Mouse (Mus musculus): ENCODE measurements around the gene Rdh16f1. TPM values are rescaled to one million over a fixed set of nuclear protein-coding genes. Genes with fewer than 3 reads are reported as not detected.
A peak's percentile ranks its signal among the peaks of the same experiment; 100 is the strongest.
"Not testable (repeated sequence)": the region's sequence is repeated elsewhere in the genome, so short reads cannot be mapped to it uniquely, and the experiment has no call there.

Rdh16f1 gene
- total RNA-seq, 4 experiments from 2014 or later: 0.72 to 1.9 (median 0.96) TPM; not detected in 1

GRCm38 (mm10) chr10:127825386-127825785, 65.8 kb downstream of the Rdh16f1 start:
- DNase-seq (ENCODE audit: low spot score in 2 of 2): no peak

GRCm38 (mm10) chr10:127829121-127829520, 69.5 kb downstream of the Rdh16f1 start:
- no peak for DNase-seq (ENCODE audit: low spot score in 2 of 2)

- not testable (repeated sequence) for DNase-seq (ENCODE audit: low spot score in 2 of 2)
Measured at GRCm38 (mm10) chr10:127834186-127834585, 74.6 kb downstream of the Rdh16f1 start.

GRCm38 (mm10) chr10:127835292-127835691, 75.7 kb downstream of the Rdh16f1 start:
- no peak for DNase-seq (ENCODE audit: low spot score in 2 of 2)

GRCm38 (mm10) chr10:127837793-127838192, 78.2 kb downstream of the Rdh16f1 start:
- DNase-seq (ENCODE audit: low spot score in 2 of 2): not testable (repeated sequence)

GRCm38 (mm10) chr10:127838539-127838938, 79.0 kb downstream of the Rdh16f1 start:
- DNase-seq (ENCODE audit: low spot score in 2 of 2): peak in 1 of 2 experiments; percentile 14

- no peak for DNase-seq (ENCODE audit: low spot score in 2 of 2)
Measured at GRCm38 (mm10) chr10:127840776-127841175, 81.2 kb downstream of the Rdh16f1 start.

Other genes starting within 250 kb of the Rdh16f1 start
- gene Ndufa4l2, start 244.8 kb upstream of the Rdh16f1 start, total RNA-seq (2022): 1 to 10 TPM; 3.8 to 5.2 (median 4.6) TPM
- 10 to 100 TPM; 24.4 to 33.6 (median 25.7) TPM for gene Shmt2, start 237.3 kb upstream of the Rdh16f1 start, total RNA-seq (2022)
- gene Nxph4, start 225.2 kb upstream of the Rdh16f1 start, total RNA-seq (2022): 1 to 10 TPM; 6.6 to 9.7 (median 8.4) TPM
- 100 to 1,000 TPM; 295 to 337 (median 306) TPM for gene Lrp1, start 138.6 kb upstream of the Rdh16f1 start, total RNA-seq (2022)
- gene Stat6, start 116.8 kb upstream of the Rdh16f1 start, total RNA-seq (2022): 10 to 100 TPM; 13.5 to 17.1 (median 15.0) TPM
- 1 to 10 TPM; 4.7 to 6.1 (median 5.1) TPM for gene Nemp1, start 92.9 kb upstream of the Rdh16f1 start, total RNA-seq (2022)
- gene Nab2, start 91.2 kb upstream of the Rdh16f1 start, total RNA-seq (2022): 10 to 100 TPM; 36.5 to 55.0 (median 45.5) TPM
- 1 to 10 TPM in 2 of 4 experiments, under 1 TPM in 2; 0.59 to 1.2 (median 0.94) TPM for gene Myo1a, start 54.6 kb upstream of the Rdh16f1 start, total RNA-seq (2022)
- 10 to 100 TPM; 13.0 to 20.5 (median 16.5) TPM for gene Tac2, start 35.3 kb upstream of the Rdh16f1 start, total RNA-seq (2022)
- gene Zbtb39, start 20.2 kb upstream of the Rdh16f1 start, total RNA-seq (2022): 10 to 100 TPM in 2 of 4 experiments, 1 to 10 TPM in 2; 9.9 to 11.4 (median 10.1) TPM
- 1 to 10 TPM; 2.0 to 3.1 (median 2.6) TPM for gene Gpr182, start 8.1 kb upstream of the Rdh16f1 start, total RNA-seq (2022)
- gene Rdh1, start 66 bp upstream of the Rdh16f1 start, total RNA-seq (2022): under 1 TPM; 0.13 to 0.30 (median 0.16) TPM
- 1 to 10 TPM in 1 of 4 experiments, not detected in 3; 1.7 TPM for gene Rdh9, start 16.6 kb downstream of the Rdh16f1 start, total RNA-seq (2022)
- under 1 TPM; 0.11 to 0.49 (median 0.34) TPM for gene Rdh16, start 41.4 kb downstream of the Rdh16f1 start, total RNA-seq (2022)
- gene Rdh19, start 90.1 kb downstream of the Rdh16f1 start, total RNA-seq (2022): not detected
- gene Rdh16f2, start 106.7 kb downstream of the Rdh16f1 start, total RNA-seq (2022): not detected
- not detected for gene Rdh7, start 129.0 kb downstream of the Rdh16f1 start, total RNA-seq (2022)
- gene Sdr9c7, start 138.7 kb downstream of the Rdh16f1 start, total RNA-seq (2022): not detected
- not detected for gene Hsd17b6, start 247.8 kb downstream of the Rdh16f1 start, total RNA-seq (2022)

Measured in left cerebral cortex, adult 8-10 months (tissue).